Mouse (Mus musculus): ENCODE results near the gene Pbx3. TPM values are rescaled to one million over a fixed set of nuclear protein-coding genes. Genes with fewer than 3 reads are reported as not detected.

The Pbx3 gene
- 47.2 TPM for polyA plus RNA-seq (2021)

DNA sequence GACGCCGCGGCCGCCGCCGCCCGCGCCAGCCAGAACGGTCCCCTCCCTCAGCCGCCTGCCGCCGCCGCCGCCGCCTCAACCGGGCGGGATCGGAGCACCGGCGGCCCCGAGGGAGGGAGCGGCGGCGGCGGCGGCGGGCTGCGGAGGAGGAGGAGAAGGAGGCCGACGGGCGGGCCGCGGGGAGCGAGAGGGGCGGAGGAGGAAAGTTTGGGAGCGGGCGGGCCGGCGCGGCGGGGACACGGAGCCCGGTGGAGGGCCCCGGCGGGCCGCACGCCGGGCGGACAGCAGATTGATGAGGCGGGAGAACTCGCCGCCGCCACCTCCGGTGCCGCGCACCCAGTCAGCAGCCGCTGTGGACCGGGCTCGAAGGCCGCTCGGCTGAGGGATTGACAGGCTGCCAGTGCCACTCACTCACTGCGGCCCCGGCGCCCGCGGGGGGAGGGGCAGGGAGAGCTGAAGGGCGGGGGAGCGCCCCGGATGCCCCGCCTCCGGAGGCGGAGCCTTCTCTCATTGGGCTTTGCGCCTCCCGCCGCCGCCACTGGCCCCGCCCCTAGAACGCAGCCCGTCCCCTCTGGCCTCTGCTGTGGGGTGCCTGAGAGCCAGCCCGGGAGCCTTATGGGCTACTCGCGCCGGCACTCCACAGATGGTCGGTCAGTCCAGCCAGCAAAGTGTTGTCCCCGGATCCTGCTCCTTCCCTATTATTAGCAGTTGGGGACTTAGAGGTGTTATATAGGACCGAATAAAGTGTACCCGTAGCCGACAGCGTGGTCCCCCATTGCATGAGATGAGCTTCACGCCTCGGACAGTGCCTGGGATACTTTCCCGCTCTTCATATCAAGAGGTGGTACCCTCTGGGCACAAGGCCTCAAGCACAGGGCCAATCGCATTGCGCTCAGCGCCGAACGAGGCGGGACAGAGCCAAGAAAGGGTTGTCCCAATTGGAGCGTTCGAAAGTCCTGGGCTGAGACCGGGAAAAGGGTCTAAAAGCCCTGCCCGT, at the start of gene Pbx3:
Gene Pbx3 (minus strand): TSS at position 838 of the 997 bp plus-strand sequence.
- POLR2A ChIA-PET, result interaction anchor here (0.5 to 2.4 kb wide), 4 partner anchors 11 to 133 kb away, joined by 3 to 11 read pairs (median 6); no protein-coding TSS in a partner anchor
- in situ Hi-C loops (cut with MboI; ENCODE audit: low pct_unique_long_range_greater_than_20kb), result loop anchor here (25.0 kb wide), 1 partner anchor 610 kb away; no protein-coding TSS in a partner anchor
- H3K27me3 ChIP-seq, result no peaks in the 10 kb centered on the region
- ATAC-seq, result peak; percentile 87
- CTCF ChIA-PET, result interaction anchor here (0.9 kb wide), 1 partner anchor 267 kb away, joined by 3 read pairs; no protein-coding TSS in a partner anchor
- DNase-seq (ENCODE audit: low read depth, low spot score), result peak; percentile 78
- no peak for TF ChIP-seq CTCF (IDR thresholded peaks at IDR 0.05)

DNA sequence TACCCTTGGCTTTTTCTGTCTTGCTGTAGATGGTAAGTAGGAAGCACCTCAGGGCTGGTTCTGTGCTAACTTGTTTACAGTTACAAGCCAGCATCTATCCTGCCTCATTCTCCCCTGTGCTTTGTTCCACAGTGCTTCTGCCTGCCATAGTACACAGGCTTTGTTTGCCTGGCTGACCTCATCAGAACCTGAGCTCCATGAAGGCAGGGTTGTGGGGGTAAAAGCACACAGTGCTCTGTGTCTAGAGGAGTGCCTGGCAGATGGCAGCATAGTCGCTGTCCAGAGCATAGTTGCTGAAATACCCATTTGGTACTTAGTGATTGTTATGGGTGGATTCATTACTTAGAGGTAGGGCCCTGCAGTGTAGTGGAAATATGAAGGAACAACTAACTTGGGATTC, 47.3 kb upstream of the Pbx3 start:
- ChIA-PET CTCF (no interaction called here), POLR2A (no interaction called here)
- no peak for DNase-seq (ENCODE audit: low read depth, low spot score)
- no peak for ATAC-seq
- no peaks in the 10 kb centered on the region for H3K27me3 ChIP-seq
- in situ Hi-C loops (cut with MboI; ENCODE audit: low pct_unique_long_range_greater_than_20kb), result no loop called here
- no peak for TF ChIP-seq CTCF (IDR thresholded peaks at IDR 0.05)

DNA sequence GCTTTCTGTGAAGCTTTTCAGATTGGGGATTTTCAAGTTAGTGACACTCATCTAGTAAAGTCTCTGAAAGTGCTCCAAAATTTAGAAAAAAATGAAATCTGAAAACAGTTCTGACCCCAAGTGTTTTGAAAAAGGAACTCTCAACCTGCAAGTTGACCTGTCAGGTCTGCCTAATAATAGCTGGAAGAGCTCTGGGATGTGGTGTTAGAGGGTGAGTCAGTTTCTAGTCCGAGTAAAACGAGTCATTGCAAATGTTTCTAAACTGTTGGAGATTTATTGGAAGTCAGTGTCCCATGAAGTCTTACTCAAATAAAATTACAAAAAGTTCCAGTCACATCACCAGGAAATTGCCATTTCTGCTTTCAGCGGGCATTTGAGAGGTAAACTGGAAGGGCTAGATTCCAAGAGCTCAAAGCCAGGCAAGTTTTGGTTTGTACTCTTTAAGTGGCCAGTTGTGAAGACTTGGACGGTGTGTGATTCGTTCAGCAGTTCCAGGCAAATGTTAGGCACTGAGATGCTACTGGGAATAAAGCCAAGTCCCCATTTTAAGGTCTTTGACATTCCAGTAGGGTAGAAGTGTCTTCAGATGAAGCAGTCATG, 36.9 kb upstream of the Pbx3 start:
- CTCF ChIA-PET, result interaction anchor here (2.6 kb wide), 1 partner anchor 15 kb away, joined by 7 read pairs; no protein-coding TSS in a partner anchor
- POLR2A ChIA-PET, result interaction anchor here (0.7 to 1.3 kb wide), 2 partner anchors 11 to 160 kb away, joined by 3 to 6 read pairs; no protein-coding TSS in a partner anchor
- in situ Hi-C loops (cut with MboI; ENCODE audit: low pct_unique_long_range_greater_than_20kb), result no loop called here
- H3K27me3 ChIP-seq, result no peaks in the 10 kb centered on the region
- TF ChIP-seq CTCF (IDR thresholded peaks at IDR 0.05), result no peak
- ATAC-seq (peak; percentile 12), DNase-seq (ENCODE audit: low read depth, low spot score) (peak; percentile 55)

DNA sequence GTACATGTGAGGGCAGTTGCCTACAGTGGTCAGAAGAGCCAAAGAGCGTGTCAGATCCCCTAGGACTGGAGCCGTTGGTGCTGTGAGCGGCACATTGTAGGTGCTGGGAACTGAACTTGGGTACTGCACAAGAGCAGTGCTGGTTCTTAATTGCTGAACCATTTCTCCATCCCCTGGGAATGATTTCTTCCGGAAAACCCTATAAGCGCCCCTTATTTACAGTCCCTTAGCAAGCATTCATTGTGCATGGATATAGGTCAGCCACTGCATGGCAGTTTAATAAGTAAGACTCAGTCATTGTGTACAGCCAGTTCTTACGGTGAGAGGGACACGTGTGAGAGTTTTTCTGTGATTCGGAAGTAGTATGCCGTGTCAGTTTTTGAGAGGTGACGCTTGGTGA, 35.4 kb upstream of the Pbx3 start:
- no peak for ATAC-seq
- H3K27me3 ChIP-seq, result no peaks in the 10 kb centered on the region
- CTCF ChIA-PET, result no interaction called here
- no peak for TF ChIP-seq CTCF (IDR thresholded peaks at IDR 0.05)
- in situ Hi-C loops (cut with MboI; ENCODE audit: low pct_unique_long_range_greater_than_20kb), result no loop called here
- POLR2A ChIA-PET, result interaction anchor here (1.0 to 1.2 kb wide), 2 partner anchors 26 to 158 kb away, joined by 3 read pairs; no protein-coding TSS in a partner anchor
- DNase-seq (ENCODE audit: low read depth, low spot score), result no peak

DNA sequence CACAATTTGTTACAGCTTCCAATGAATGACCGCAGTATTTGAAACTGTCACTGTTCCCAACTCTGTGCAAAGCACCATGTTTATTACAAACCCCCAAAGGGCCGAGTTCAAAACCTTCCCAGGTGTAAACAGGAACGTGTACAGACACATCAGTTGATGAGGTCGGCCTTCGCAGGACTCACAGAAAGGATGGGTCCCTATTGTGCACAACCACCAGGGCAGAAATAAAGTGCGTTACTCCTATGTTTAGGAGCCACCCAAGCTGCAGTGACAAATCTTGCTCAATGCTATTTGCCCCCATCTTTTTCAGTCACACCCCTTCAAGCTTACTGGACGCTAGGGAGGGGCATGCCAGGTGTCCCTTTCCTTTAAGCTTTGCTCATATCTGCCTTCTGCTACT, 34.7 kb upstream of the Pbx3 start:
- no peak for TF ChIP-seq CTCF (IDR thresholded peaks at IDR 0.05)
- CTCF ChIA-PET, result no interaction called here
- no peak for DNase-seq (ENCODE audit: low read depth, low spot score)
- no peak for ATAC-seq
- in situ Hi-C loops (cut with MboI; ENCODE audit: low pct_unique_long_range_greater_than_20kb), result no loop called here
- POLR2A ChIA-PET, result interaction anchor here (0.6 to 1.2 kb wide), 4 partner anchors 26 to 175 kb away, joined by 3 read pairs; partner anchors contain the start of gene Pbx3
- H3K27me3 ChIP-seq, result no peaks in the 10 kb centered on the region

DNA sequence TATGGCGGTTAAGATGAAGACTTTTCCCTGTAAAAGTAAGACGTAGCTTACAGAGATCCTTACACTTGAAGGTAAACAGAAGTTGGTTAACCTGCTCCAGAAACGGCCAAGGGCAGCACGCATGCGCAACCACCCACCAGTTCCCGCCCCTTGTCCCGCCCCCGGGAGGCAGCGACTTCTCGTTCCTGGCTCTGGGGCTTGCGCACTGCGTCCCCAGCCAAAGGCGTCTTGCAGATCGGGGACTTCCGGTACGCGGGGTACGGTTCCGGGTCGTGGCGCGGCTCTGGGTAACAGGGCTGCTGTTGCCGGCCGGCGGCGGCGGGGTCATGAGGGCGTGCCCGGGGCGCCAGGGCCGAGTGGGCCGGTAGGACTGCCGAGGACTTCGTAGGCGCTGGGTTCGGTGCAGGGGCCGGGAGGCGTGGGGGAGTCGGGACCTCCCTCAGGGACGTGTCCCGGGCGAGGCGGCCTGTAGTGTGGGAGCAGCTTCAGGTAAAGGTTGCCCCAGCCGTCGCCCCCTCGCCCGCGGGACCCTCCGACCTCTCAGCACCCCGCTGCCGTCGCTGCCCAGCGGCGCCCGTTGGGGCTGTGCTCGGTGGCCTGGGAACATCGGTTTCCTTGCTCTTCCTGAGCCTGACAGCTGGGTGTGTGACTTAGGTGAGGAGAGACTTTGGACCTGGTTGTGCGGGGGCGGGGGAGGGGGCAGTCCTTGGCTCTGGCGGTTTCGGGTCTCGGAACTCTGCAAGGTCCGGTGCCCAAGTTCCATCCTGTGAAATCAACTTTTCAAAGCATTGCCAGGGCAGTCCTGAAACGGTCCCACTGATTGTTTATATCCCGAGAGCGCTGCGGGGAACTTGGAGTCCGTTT, 33.9 kb upstream of the Pbx3 start, which contains the start of gene Mapkap1:
Gene Mapkap1 (plus strand): TSS at position 171 of the 864 bp plus-strand sequence.
- peak; percentile 73 for DNase-seq (ENCODE audit: low read depth, low spot score)
- no peak for TF ChIP-seq CTCF (IDR thresholded peaks at IDR 0.05)
- ChIA-PET CTCF (no interaction called here), POLR2A (interaction anchor here (0.6 to 1.2 kb wide), 5 partner anchors 29 to 175 kb away, joined by 3 read pairs; partner anchors contain the start of gene Pbx3)
- no peaks in the 10 kb centered on the region for H3K27me3 ChIP-seq
- ATAC-seq, result peak; percentile 93
- in situ Hi-C loops (cut with MboI; ENCODE audit: low pct_unique_long_range_greater_than_20kb), result no loop called here

DNA sequence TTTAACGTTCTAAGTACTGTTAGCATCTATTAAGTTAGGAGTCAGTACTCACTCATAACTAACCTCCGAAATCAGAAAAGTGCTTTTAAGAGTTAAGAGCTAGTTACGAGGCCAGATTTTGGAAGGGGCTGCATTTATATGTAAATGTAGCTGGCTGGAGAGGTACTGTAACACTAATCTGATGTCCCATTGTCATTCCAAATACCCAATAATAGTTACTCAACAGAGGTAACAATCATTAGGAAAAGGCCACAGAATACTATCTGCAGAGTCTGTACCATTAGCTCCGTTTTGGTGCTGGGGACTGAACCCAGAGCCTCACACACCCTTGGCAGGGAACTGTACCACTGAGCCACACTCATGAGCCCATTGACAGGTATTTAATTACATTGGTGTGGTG, 26.6 kb upstream of the Pbx3 start:
- ChIA-PET POLR2A (interaction anchor here (0.5 kb wide), 1 partner anchor 16 kb away, joined by 4 read pairs; no protein-coding TSS in a partner anchor), CTCF (no interaction called here)
- in situ Hi-C loops (cut with MboI; ENCODE audit: low pct_unique_long_range_greater_than_20kb), result loop anchor here (25.0 kb wide), 1 partner anchor 238 kb away; no protein-coding TSS in a partner anchor
- TF ChIP-seq CTCF (IDR thresholded peaks at IDR 0.05), result no peak
- ATAC-seq, result no peak
- DNase-seq (ENCODE audit: low read depth, low spot score), result no peak
- H3K27me3 ChIP-seq, result no peaks in the 10 kb centered on the region

DNA sequence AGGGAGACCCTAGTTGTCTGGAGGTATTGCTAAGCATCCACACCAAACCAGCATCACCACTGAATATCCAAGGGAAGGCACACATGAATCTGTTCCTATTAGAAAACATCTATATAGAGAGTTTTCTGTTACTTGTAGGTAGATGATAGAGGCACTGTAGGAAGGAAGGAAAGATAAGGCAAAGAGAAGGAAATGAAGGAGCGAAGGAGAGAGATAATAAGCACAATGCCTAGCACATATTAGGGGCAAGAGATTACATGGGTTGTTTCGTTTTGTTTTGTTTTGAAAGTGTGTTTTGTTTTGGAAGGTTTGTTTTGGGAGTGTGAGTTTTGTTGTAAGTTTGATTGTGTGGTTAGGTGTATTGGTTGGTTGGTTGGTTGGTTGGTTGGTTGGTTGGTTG, 6.0 kb upstream of the Pbx3 start:
- in situ Hi-C loops (cut with MboI; ENCODE audit: low pct_unique_long_range_greater_than_20kb), result loop anchor here (25.0 kb wide), 1 partner anchor 258 kb away; no protein-coding TSS in a partner anchor
- ATAC-seq, result no peak
- no peaks in the 10 kb centered on the region for H3K27me3 ChIP-seq
- CTCF ChIA-PET, result no interaction called here
- POLR2A ChIA-PET, result no interaction called here
- DNase-seq (ENCODE audit: low read depth, low spot score), result no peak
- TF ChIP-seq CTCF (IDR thresholded peaks at IDR 0.05), result no peak

DNA sequence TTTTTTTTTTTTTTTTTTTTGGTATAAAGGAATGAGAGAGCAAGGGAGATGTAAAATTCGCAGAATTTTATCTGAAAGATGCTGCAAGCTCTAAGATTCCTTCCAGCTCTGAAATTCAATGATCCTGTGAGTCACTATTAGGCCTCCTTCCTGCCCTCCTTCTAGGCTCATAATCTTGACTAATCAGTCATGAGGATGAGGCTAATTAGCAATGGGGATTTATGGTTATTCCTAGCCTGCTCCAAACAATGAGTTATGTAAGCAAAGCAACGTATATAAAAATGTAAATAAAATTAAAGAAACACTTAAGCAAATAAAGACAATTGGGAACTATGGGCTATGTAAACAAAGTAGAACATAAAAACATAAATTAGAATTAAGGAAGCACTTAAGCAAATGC, 1.4 kb upstream of the Pbx3 start:
- ATAC-seq, result no peak
- no peaks in the 10 kb centered on the region for H3K27me3 ChIP-seq
- DNase-seq (ENCODE audit: low read depth, low spot score), result no peak
- in situ Hi-C loops (cut with MboI; ENCODE audit: low pct_unique_long_range_greater_than_20kb), result loop anchor here (25.0 kb wide), 1 partner anchor 612 kb away; no protein-coding TSS in a partner anchor
- TF ChIP-seq CTCF (IDR thresholded peaks at IDR 0.05), result no peak
- CTCF ChIA-PET, result no interaction called here
- POLR2A ChIA-PET, result interaction anchor here (0.7 kb wide), 3 partner anchors 23 to 548 kb away, joined by 3 to 5 read pairs (median 4); no protein-coding TSS in a partner anchor

Measured in Patski (cell line).